Mouse (Mus musculus) A20 (cell line): ENCODE data around the gene Ank3.

Experiments
- DNase-seq: peaks from one replicate; pipeline ENCODE4 v3.0.0-alpha.2; 2011; ENCODE audit warnings: low read depth, low spot score

Gene Ank3

DNA sequence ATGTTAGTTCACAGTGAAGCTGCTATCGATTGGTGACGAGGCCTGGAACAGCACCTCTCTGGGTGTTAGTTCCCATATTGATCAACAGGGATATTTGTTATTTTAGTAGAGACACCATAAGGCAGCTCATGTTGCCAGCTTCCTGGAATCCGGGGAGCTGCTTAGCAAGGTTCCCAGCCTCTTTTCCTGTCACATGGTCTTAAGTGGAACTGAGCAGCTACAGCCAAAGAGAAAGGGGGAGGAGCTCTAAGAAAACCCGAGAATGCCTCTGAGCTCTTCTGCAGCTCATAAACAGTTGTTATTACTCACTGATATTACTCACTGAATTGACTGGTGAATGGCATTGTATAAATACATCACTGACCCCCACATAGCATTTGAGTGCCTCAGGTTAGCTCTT is 318.3 kb downstream of the Ank3 start:
- no peak for DNase-seq

DNA sequence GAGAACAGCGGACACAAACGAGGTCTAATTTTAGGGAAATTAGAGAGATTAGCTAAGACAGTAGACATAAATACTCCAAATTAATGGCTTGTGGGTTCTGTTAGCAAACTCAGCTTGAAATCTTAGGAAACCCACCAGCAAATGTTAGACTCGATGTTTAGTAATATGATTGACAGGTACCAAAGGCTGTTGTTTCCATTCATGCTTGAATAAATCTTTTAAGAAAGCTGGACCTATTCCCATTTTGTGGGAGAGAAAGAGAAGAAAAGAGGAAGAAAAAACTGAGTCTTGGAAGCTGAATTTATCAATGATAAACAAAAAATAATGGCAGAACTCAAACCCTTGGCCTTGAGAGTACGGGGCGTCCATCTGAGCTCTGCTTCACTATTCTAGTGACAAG is 320.8 kb downstream of the Ank3 start:
- no peak for DNase-seq

DNA sequence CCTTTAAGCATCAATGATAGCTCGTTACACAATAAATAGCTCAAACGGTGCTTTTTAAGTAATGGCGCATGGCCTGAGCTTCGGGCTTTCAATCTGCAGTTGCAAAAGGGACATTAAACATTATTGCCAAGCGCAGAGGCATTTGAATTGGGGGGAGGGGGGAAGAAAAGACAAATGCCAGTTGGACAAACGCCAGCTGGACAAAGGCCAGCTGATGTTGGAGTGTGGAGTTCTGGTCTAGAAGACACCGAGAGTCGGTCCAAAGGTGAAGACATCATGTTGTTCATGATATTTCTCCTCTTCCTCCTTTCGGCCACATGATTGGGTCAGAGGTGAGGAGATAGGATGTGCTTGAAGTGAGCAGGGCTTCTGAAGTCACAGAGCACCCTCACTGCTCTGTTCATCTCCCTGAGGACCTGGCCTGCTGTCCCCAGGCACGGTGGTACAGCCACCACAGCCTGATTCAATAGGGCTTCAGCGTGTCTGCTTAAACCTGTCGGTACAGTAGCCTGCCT is 321.4 kb downstream of the Ank3 start:
- no peak for DNase-seq

DNA sequence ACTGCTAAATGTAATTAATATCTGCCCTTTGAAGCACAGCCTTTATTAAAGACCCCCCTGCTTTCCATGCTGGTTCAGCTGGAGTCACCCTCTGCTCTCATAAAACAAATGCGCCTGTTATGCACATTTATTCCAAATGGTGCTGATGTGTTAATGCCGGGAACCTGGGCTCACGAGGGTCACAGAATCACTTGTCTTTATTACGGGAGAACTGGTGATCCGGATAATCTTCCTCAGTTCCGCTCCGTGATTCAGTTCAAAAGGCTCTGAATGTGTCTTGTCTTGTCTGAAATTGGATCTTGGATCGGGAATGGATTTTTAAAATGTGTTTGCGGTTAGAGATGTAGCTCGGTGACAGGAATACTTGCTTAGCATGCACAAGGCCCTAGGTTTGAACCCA is 321.9 kb downstream of the Ank3 start:
- DNase-seq: no peak

DNA sequence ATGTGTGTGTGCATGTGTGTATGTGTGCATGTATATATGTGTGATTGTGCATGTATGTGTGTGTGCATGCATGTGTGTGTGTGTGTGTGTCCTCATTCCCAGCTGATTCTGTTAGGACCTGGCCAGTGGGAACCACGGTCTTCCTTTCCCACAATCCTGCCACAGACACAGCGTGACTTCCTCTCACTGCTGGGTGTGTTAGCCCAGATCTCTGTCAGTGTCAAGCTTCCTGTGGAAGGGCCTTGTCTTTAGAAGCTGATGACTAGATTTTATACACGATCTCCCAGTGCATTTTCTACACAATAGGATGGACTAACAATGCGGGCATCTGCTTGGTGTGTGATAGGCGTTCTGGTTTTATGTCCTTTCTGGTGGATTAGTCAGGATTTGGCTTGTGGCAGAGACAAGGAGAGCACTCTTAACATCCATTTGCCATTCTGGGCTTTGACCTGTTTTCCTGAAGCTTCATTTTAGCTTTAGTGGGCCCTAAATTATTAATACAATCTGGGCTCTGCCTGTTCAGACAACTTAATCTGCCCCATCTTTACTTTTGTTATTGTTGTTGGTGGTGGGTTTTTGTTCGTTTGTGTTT is 322.4 kb downstream of the Ank3 start:
- DNase-seq: no peak

DNA sequence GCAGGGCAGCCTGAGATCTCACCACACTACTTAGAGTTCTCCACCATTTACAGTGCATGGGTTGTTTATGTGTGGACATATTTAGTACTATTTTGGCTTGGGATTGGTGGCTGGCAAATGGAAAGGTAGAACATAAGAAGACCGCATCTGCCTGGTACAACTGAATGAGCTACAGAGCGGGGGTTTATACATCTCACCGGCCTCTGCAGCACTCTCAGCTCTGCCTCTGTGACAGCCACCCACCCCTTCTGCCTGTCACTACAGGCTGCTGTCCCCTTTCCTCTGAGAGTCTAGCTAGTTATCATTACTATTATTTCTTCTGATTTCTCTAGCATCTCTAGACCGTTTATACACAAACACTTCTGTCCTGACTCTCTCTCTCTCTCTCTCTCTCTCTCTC is 325.6 kb downstream of the Ank3 start:
- no peak for DNase-seq

DNA sequence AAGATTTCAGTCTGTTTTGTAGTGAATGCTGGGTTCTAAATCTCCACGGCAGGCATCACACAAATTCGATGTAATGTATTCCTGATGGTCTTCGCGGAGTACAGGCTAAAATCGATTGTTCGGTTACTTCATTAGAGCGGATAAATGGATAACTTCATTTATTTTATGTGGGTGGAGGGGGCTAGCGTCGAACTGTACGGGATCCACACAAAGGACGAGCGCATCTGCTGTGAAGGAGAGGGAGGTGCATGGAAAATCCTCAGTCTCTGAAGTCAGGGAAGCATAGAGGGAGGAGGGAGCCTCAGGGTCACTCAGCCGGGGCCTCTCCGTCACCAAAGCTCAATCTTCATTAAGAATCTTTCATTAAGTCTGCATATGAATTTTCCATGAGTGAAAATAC is 326.5 kb downstream of the Ank3 start:
- DNase-seq: no peak

DNA sequence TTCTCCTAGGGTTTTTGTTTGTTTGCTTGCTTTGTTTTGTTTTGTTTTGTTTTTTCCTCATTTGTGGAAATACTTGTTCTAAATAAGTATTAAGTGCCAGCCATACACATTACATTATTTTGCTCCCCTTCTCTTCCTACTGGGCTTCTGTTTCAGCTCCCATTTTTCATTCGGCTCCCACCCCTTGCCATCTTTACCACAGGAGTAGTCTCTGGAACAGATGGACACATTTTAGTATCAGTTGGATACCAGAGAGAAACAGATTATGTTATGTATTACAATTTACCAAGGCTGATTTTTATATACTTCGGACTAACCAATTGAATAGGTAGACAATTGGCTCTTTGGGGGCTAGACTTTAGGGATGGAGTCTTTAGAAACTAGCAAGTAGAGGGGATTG is 327.7 kb downstream of the Ank3 start:
- no peak for DNase-seq

DNA sequence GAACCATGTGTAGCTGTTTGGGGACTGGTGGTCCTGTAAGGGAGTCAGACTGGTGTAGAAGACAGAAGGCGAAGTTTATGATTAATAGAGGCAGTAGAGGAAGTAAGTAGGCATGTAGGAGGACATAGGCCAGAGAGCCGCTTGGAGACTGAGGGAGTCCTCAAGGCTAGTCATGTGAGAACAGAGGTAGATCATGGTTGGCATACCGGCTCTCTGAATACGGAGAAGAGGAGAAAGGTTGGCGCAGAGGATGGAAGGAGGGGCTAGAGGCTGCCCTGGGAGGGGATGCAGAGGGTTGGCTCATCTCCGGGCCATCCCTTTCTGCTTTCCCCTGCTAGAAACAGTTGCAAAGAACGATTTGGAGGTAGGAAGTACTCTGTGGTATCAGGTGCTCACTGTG is 328.2 kb downstream of the Ank3 start:
- DNase-seq: no peak

DNA sequence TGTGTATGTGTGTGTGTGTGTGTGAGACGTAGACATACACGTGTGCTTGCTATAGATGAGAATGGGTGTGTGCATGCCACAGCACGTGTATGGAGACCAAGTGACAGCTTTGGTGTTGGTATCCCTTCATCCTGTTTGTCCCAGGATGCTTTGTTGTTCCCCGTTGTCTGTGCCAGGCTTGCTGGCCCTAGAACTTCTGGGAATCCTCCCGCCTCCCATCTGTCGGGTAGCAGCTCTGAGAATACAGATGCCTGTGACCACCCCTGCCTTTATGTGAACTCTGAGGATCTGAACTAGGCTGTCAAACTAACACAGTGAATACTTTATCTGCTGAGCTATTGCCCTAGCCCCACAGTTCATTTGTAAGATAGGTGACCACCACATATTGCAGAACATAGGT is 330.3 kb downstream of the Ank3 start:
- no peak for DNase-seq

DNA sequence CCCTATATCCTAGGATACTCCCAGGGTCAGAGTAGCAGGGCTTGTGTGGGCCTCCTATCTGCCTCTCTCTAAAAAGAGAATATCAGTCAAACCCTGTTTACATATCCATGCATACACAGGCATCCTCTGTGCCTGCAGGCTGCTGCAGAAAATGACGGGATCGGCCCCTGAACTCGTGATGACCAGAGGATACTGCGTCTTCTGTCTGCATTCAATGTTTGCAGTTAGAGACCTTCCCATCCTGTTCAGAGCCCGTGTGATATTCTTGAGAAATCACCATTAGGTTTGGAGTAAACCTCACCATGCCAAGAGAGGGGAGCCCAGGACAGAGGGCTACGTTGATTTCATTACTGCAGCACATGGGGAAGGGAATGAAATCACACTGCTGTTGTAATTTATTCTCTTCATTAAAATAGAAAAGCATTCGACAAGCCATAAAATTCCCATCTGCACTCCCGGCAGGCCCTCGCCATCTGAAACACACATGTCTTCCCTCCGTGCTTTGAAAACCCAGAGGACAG is 331.8 kb downstream of the Ank3 start:
- DNase-seq: no peak

DNA sequence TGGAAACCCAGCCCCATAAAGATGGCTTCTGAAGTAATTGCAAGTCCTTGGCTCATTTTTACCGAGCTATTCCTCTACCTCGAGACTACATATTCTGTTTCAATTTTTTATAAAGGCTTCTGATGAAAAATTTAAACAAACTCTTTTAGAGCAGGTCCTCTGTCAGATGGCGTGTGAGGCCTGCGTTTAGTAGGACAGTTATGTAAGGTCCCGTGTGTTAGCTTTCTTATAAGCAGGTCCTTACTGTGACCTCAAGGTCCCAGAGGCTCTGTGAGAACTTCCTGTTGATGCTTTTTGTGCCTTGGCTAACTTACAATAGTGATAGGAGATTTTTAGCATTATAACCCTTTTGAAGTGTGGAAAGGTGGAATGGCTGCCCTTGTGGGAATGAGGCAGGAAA is 332.8 kb downstream of the Ank3 start:
- no peak for DNase-seq

DNA sequence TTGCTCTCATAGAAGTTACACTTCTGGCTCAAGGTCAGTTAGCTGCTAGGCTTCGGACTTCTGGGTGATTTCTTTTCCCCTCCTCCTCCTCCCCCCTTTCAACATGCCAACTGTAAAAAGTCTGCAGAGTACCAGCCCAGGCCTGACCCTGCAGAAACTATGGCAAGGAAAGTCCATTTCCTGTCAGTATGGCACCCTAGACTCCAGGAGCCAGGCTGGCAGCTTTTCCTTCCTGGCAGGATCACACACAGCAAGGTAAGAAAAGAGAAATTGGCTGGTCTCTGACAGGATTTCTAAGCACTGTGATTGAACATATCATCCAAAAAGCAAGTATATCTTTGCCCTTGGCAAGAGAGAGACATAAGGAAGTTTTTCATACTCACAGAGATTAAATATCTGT is 333.3 kb downstream of the Ank3 start:
- no peak for DNase-seq

DNA sequence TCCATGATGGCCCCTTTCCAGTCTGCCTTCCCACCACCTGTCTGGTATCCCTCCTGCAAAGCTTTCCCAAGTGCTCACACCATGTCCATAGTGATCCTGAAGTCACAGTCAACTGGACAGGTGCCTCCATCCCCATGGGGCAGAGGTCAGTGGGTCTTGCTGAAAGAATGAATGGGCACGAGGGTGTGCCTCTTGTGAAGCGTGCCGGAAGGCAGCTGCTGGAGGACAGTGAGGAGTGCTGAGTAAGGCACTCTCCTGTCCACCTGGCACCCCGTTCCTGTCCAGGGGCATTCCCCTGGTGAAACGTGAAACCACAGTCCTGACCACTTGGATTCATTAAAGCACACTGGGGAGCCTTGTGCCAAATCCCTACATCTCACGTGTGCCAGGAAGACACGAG is 337.7 kb downstream of the Ank3 start:
- no peak for DNase-seq

DNA sequence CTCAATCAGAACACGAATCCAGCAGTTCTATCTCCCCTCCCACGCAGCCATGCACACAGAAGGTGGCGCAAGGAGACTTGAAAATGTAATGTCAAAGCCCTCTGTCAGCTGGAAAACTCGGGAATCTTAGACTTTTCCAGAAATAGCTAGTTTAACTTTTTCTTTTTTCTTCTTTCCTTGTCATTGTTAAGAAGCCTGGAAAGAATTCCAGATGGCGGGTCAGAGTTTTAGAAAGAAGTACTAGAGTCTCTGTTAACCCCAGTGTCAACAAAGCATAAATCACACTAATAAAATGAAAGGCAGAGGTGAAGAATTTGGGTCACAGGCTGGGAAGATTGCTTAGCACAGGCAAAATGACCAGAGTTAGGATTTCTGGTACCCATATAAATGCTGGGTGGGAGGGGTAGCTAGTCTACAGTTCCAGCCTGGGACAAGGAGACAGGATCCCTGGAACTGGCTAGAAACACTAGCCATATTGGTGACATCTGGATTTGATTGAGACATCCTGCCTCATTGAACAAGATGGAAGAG is 340.2 kb downstream of the Ank3 start:
- no peak for DNase-seq

DNA sequence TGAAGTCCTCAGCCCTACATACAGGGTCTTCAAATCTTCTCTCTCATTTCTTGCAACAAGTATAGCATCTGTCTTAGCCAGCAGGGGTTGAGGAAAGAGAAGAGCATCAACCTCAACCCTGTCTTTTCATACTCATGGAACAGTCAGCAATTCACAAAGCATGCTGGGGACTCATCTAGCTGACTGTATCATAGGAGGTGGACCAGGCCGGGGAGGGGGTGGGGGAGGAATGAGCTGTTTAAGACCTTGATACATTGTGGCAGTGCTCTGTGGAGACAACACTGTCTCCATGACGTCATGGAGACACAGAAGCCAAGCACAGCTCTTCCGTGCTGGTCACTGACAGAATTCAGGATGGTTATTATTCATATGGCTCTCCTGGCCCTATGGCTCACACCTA is 344.0 kb downstream of the Ank3 start:
- DNase-seq: no peak

DNA sequence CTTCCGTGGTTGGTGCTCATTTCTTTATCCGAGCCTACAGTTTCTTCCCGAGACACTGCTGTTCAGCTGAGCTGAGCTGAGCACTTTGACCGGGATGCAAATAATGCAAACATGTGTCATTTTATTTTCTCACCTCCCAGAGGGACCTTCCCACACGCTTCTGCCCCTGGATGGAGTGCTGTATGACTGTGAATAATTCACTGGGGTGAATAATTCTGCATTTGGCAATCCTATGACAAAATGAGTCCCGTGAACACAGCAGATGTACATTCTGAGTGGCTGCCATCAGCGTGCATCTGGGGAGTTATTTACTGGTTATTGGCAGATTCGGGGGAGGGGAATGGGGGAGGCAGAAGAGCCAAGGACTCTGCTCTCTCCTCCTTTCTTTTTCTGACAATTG is 345.6 kb downstream of the Ank3 start:
- DNase-seq: no peak

DNA sequence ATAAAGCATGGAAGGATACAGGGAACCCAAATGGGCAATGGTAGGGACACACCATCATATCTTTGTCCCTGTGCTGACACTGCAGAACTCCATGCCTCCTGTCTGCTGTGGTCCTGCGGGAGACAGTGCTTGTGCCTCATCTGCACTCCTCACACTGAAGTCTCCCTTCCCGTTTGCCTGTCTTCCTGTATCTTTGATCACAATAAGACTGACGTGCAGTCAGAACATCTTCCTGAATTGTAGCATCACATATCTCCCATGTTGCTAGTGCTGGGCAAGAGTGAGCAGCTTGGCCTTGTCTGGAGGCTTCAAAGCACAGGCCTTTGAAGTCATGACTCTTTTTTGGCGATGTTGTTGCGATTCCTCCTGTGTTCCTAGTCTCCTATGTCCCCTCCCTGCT is 346.3 kb downstream of the Ank3 start:
- no peak for DNase-seq

DNA sequence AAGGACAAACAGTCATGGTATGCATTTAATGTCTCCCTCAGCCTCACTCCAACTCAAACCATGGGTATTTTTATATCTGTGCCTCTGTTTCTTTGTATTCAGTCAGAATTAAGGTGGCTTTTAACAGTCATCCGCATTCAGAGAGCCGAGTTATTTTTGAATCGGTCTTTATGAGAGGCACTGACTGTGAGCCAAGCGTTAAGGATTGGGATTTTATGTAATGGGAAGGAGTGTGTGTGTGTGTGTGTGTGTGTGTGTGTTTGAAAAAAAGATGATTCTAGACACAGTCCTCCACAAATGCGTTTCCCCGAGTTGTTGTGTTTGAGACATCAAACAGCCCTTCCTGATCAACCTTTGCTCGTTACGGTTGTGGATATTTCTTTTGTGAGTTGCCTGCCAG is 347.7 kb downstream of the Ank3 start:
- no peak for DNase-seq

DNA sequence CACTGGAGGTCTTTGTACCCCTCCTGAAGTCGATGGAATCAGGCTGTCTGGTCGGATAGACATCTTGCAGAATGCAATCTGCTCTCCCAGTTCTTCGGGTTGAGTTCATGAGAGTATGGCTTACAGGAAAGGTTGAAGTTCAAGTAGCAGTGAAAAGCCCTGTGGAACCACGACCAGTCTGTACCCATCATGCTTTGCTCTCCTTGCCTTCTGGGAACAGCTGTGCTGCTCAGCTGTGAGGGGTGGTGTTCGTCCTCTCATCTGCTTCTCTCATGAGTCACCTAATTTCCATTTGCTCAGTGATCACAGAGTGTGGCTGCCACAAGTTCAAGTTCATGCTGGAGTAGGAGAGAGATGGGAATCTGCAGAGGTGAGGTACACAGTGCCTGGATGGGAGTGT is 348.2 kb downstream of the Ank3 start:
- no peak for DNase-seq

DNA sequence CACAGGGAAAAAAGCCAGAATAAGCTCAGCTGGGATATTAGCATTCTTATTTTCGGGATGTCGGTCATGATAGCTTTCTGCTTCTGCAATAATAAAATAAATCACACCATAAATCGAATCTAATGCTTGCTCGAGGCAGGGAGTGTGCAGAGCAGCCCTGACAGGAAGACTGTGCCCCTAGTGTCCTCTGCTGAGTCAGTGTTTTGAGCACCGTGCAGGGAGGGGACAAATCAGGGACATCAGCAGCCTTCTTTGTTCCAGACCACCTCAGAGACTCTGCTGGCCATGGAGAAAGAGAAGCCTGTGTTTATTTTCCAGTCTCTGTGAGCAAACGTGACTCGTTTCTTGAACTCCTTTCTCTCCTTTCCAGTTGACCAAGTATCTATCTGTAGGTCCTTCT is 352.8 kb downstream of the Ank3 start:
- DNase-seq: no peak

DNA sequence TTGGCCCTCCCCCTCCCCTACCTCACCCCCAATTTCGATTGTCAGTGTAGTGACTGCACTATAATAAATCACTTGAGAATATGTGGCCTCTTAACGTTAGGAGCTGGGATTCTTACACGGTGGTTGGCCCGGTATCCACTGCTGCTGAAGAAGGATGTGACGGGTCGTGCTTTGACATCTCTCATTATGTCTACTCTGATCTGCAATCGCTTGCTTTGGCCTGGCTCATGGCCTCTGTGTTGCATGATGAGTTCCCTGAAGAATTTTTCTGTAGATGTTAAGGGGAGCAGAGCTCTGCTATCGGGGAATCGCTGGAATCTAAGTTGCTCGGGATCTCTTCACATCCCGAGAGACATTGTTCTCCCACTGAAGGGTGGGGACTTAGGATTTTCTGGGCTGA is 354.9 kb downstream of the Ank3 start:
- DNase-seq: no peak

DNA sequence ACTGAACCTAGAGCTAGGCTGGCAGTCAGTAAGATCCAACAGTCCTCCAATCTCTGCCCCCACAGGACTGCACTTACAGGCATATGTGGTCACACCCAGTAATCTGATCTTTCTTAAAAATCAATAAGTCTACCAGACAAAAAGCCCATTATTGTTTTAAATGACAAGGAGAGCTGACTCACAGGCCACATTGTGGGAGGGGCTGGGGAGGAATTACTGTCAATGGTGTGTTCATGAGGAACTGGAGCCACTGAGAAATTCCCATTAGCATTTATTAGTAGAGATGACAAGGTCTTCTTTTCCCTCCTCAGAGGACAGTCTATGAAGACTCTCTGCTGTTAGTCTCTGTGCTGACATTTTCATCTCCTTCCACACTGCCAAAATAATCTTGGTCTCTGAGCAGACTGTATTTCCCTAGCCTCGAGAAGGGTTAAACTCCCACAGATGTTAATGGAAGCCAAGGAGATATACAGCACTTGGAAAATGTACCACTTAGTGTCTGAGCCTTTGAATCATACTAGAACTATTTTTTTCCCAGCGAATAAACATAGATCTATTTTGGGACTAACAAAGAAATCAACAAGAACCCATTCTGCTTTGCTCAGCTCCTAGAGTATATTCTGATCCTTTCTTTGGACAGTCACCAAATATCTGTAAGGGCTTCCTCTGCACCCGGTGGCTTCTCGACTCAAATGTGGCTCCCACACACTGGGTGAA is 358.5 kb downstream of the Ank3 start:
- no peak for DNase-seq
